Mouse (Mus musculus) liver, embryonic 15.5 days (tissue): ENCODE measurements at regions not wholly inside any gene's neighbourhood (a gene's known extent, or its start where the extent isn't known, plus 50 kb on each side); places are given as distances from the start of the nearest gene placed in this dataset.

Experiments used
- ATAC-seq: fragments of 200-750 bp; cut with Nextera tagmentation; 2 replicates; pipeline ENCODE4 v1.8.0; 2017; ENCODE audit warnings: moderate number of reproducible peaks, mild to moderate bottlenecking, moderate library complexity; ENCODE audit not compliant: insufficient read depth
- H3K27ac ChIP-seq: fragments of 300-500 bp; sonication (generic); replicated peaks from 2 replicates; pipeline ENCODE4 v1.5.1; 2015; ENCODE audit warnings: mild to moderate bottlenecking, inconsistent platforms
- H3K27me3 ChIP-seq: fragments of 300-500 bp; sonication (generic); 2 replicates; pipeline ENCODE4 v1.6.1; 2015; ENCODE audit warnings: mild to moderate bottlenecking, inconsistent platforms
- H3K36me3 ChIP-seq: fragments of 300-500 bp; sonication (generic); replicated peaks from 2 replicates; pipeline ENCODE4 v1.6.1; 2015; ENCODE audit warnings: moderate library complexity, mild to moderate bottlenecking, inconsistent platforms
- H3K4me1 ChIP-seq: fragments of 300-500 bp; sonication (generic); replicated peaks from 2 replicates; pipeline ENCODE4 v1.6.1; 2015; ENCODE audit warnings: inconsistent platforms
- H3K4me2 ChIP-seq: fragments of 300-500 bp; sonication (generic); 2 replicates; pipeline ENCODE4 v1.6.1; 2015; ENCODE audit warnings: moderate library complexity, mild to moderate bottlenecking, inconsistent platforms
- H3K4me3 ChIP-seq: fragments of 300-500 bp; sonication (generic); replicated peaks from 2 replicates; pipeline ENCODE4 v1.5.1; 2015; ENCODE audit warnings: mild to moderate bottlenecking, inconsistent platforms
- H3K9ac ChIP-seq: fragments of 300-500 bp; sonication (generic); 2 replicates; pipeline ENCODE4 v1.6.1; 2015; ENCODE audit warnings: moderate library complexity, mild to moderate bottlenecking, inconsistent platforms
- H3K9me3 ChIP-seq: fragments of 300-500 bp; sonication (generic); replicated peaks from 2 replicates; pipeline ENCODE4 v1.6.1; 2016; ENCODE audit warnings: inconsistent platforms
- WGBS: fragments of 180-500 bp; shearing (Covaris S2); methylation state at CpG from one replicate; pipeline ENCODE4 v1.1.7; 2015; ENCODE audit warnings: mixed read lengths; ENCODE audit not compliant: insufficient replicate concordance; 5-methylcytosine and 5-hydroxymethylcytosine counted together

DNA sequence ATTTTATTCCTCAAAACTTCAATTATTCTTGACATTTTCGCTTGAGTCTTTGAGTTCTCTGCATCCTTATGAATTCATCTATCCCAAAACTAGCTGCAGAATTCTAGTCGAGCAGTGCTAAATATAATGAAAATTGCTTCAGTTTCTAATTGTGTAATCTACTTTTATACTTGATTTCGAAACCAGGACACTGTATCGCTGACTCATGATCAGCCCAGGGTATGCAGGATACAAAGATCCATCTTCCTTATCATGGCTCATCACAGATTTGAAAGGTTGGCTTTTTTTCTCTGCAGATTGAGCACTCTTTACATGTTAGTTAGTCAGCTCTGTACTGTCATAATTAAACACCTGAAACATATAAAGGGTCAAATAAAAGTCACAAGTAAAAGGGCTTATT, 242.1 kb upstream of the Cdyl start:
- H3K27ac ChIP-seq = no peak overlapping the region
- no peaks in the 10 kb centered on the region for H3K27me3 ChIP-seq
- 59% methylated on average over 4 of the region's 4 CpGs for WGBS
- H3K9me3 ChIP-seq = no peaks in the 10 kb centered on the region
- no peaks in the 10 kb centered on the region for H3K36me3 ChIP-seq
- H3K9ac ChIP-seq = no peak overlapping the region
- H3K4me3 ChIP-seq = no peak overlapping the region
- H3K4me1 ChIP-seq = no peaks in the 10 kb centered on the region
- H3K4me2 ChIP-seq = no peak overlapping the region
- no peak for ATAC-seq

DNA sequence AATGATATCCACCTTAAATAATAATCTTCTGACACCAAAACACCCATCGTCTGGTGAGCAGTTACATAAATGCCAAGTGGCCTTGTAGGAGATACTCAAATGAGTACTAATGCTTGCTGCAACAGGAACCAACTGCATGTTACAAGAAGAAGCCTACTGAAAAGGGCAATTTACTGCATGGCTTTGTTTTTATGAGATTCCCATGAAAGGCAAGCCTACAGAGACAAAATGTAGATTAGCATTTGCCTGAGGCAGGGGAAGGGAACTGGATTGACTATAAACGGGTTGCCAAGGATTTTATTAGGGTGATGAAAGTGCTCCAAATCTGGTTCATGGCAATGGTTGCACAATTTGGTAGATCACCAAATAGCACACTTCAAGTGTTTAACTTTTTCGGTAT, 239.6 kb upstream of the Cdyl start:
- Histone ChIP-seq H3K9ac (no peak overlapping the region), H3K4me3 (no peak overlapping the region), H3K9me3 (no peaks in the 10 kb centered on the region), H3K4me1 (no peaks in the 10 kb centered on the region), H3K4me2 (no peak overlapping the region), H3K27me3 (no peaks in the 10 kb centered on the region), H3K27ac (no peak overlapping the region), H3K36me3 (no peaks in the 10 kb centered on the region)
- no peak for ATAC-seq
- WGBS = 66% methylated on average over 3 of the region's 3 CpGs

DNA sequence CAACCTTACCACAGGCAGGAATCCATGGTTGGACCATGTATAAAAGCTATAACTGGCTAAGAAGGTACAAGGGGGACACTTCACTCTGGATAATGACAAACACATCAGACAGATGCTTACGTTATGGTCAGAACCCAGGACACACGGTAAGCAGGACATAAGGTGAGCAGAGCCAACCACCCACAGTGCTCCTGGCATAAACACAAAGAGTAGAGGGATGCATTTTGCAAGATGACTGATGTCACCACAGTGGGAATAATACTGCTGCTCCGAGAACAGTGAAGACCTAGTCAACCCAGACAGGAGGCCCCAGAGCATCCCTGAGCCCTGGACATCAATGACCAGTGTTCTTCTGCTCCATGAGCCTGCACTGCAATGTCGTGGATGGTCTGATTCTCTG, 233.6 kb upstream of the Cdyl start:
- Histone ChIP-seq H3K36me3 (no peaks in the 10 kb centered on the region), H3K27me3 (no peaks in the 10 kb centered on the region), H3K9me3 (no peaks in the 10 kb centered on the region), H3K4me1 (no peaks in the 10 kb centered on the region), H3K9ac (no peak overlapping the region), H3K4me2 (no peak overlapping the region), H3K4me3 (no peak overlapping the region), H3K27ac (no peak overlapping the region)
- no peak for ATAC-seq
- WGBS = 66% methylated on average over 4 of the region's 4 CpGs

DNA sequence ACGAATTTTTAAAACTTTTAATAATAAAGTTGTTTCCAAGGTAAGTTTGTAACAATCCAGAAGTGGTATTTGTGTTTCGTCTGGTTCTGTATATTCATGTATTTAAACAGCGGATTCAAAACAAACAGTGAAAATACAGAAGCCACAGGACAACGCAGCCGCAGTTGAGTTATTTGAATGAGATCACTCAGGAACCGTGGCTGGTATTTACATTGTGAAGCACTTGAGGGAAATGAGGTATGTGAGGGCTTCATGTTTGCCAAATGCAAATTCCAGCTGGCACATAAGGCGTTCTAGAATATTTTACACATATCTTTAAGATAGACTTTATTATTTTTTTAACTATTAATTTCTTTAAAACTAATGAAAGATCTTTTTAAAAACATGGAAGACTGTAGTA, 224.5 kb upstream of the Cdyl start:
- Histone ChIP-seq H3K4me3 (no peak overlapping the region), H3K27ac (no peak overlapping the region), H3K36me3 (no peaks in the 10 kb centered on the region), H3K9ac (no peak overlapping the region), H3K4me2 (no peak overlapping the region), H3K27me3 (no peaks in the 10 kb centered on the region), H3K4me1 (no peaks in the 10 kb centered on the region), H3K9me3 (no peaks in the 10 kb centered on the region)
- 48% methylated on average over 7 of the region's 7 CpGs for WGBS
- ATAC-seq = no peak

DNA sequence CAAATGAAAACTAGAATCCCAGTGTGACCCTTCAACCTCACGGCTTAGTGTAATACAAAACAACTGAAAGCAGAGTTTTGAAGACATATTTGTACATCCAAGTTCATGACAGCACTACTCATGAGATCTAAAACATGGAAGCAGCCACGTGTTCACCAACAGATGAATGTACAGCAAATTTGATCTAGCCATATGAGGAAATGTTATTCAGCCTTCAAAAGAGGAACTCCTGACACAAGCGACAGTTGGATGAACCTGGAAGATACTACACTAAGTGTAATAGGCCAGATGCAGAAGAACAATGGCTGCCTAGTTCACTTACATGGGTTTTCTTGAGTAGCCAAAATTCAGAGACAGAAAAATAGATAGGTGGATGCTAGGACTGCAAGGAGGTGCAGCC, 212.0 kb upstream of the Cdyl start:
- ATAC-seq = no peak
- no peak overlapping the region for H3K9ac ChIP-seq
- H3K4me1 ChIP-seq = no peaks in the 10 kb centered on the region

DNA sequence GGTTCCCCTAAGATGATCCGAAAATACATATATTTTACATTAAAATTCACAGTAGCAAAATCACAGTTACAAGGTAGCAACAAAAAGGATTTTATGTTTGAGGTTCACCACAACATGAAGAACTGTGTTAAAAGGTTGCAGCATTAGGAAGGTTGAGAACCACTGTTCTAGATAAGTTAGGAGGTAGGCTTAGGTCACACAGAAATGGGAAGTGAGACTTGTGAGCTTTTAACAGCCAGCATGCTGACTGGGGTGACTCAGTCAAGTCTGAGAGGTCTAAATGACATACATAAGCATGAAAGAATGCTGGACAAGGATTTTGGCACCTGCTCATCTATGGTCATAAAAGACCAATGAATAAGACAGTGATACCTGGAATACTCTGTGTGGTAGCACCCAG, 207.2 kb upstream of the Cdyl start:
- Histone ChIP-seq H3K9ac (no peak overlapping the region), H3K4me2 (no peak overlapping the region), H3K4me3 (no peak overlapping the region), H3K4me1 (no peaks in the 10 kb centered on the region), H3K27ac (no peak overlapping the region), H3K36me3 (no peaks in the 10 kb centered on the region), H3K9me3 (no peaks in the 10 kb centered on the region), H3K27me3 (no peaks in the 10 kb centered on the region)
- WGBS = 63% methylated on average over 1 of the region's 1 CpGs
- ATAC-seq = no peak

More for the DNA sequence above, 212.0 kb upstream of the Cdyl start:
- 40% methylated on average over 3 of the region's 3 CpGs for WGBS
- H3K27me3 ChIP-seq = no peaks in the 10 kb centered on the region
- no peak overlapping the region for H3K27ac ChIP-seq
- H3K9me3 ChIP-seq = no peaks in the 10 kb centered on the region
- no peaks in the 10 kb centered on the region for H3K36me3 ChIP-seq
- no peak overlapping the region for H3K4me2 ChIP-seq
- H3K4me3 ChIP-seq = no peak overlapping the region

DNA sequence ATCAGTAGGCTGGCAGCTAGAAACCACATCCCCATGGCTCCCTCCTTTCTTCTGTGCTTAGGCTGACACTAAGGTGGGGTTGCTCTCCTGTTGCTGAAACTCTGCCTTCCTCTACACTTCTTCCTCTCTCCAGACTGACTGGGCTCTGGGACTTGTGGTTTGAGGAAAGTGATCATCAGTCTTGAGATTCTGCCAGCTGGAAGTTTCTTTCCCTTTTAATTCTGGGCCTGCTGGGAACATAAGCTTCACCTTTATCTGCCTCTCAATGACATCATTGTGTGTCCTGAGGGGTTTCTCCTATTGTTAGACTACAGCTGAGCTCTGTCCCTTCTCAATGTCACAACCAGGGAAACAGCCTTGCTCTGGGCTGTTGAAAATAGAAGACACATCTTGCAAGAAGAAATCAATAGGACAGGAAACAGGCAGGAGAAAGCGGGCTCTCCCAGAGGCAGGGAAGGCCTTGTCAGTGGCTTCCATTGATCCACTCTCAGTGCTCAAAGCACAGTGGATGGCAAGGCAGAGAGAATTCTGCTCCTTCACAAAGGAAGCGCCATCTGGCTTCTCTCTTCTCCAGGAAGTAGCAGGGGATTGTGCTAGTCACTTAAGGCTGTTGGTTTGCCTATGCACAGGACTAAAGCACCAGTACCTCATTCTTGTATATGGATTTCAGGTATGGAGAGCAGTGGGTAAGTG, 206.3 kb upstream of the Cdyl start:
- Histone ChIP-seq H3K9ac (no peak overlapping the region), H3K27me3 (no peaks in the 10 kb centered on the region), H3K4me2 (no peak overlapping the region), H3K4me3 (no peak overlapping the region), H3K4me1 (no peaks in the 10 kb centered on the region), H3K9me3 (no peaks in the 10 kb centered on the region), H3K27ac (no peak overlapping the region), H3K36me3 (no peaks in the 10 kb centered on the region)
- no peak for ATAC-seq
- WGBS = 51% methylated on average over 2 of the region's 2 CpGs

DNA sequence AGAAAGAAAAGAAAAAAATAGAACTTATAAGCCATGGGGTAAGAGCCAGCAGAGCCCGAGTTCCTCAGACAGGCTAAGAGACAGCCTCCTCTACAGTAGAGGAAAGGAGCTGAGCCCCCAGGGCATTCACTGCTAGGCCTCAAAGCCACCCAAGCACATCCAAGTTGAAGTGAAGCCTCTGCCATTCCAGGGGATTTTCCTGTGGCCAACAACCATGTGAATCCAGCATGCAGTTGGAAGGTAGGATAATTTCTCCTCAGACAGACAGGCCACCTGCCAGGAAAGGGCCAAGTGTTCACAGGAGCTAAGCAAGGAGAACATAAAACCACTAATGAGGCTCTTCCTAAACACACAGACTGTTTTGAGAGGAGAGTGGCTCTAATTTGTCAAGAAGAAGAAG, 199.6 kb upstream of the Cdyl start:
- Histone ChIP-seq H3K36me3 (no peaks in the 10 kb centered on the region), H3K4me3 (no peak overlapping the region), H3K9me3 (no peaks in the 10 kb centered on the region), H3K4me2 (no peak overlapping the region), H3K27ac (no peak overlapping the region), H3K27me3 (no peaks in the 10 kb centered on the region), H3K9ac (no peak overlapping the region), H3K4me1 (no peaks in the 10 kb centered on the region; the same call in 1 of the 2 replicates)
- no peak for ATAC-seq
- WGBS = 41% methylated on average over 1 of the region's 1 CpGs

DNA sequence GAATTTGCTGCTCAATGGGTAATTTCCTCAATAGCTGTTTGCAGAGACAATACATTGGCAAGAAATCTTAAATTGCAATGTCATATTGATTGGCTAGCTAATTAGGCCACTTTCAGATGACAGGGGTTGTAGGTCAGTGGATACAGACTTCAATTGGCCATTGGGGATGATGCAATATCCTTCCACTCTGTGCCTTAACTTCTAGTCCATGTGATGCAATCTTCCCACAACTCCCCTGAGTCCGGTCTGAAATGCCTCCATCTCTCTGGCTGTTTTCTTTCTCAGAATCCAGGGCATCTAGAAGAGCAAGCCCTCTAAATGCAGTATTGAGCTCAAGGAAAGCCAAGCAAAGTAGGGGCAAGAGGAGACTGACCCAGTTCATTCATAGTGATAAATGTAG, 196.4 kb upstream of the Cdyl start:
- H3K27me3 ChIP-seq = no peaks in the 10 kb centered on the region
- no peaks in the 10 kb centered on the region for H3K36me3 ChIP-seq
- H3K9me3 ChIP-seq = no peaks in the 10 kb centered on the region
- no peak overlapping the region for H3K4me2 ChIP-seq
- ATAC-seq = no peak
- H3K4me3 ChIP-seq = no peak overlapping the region
- H3K9ac ChIP-seq = no peak overlapping the region
- no peak overlapping the region for H3K27ac ChIP-seq
- WGBS = 36% methylated on average over 1 of the region's 1 CpGs
- no peaks in the 10 kb centered on the region; the same call in 1 of the 2 replicates for H3K4me1 ChIP-seq

DNA sequence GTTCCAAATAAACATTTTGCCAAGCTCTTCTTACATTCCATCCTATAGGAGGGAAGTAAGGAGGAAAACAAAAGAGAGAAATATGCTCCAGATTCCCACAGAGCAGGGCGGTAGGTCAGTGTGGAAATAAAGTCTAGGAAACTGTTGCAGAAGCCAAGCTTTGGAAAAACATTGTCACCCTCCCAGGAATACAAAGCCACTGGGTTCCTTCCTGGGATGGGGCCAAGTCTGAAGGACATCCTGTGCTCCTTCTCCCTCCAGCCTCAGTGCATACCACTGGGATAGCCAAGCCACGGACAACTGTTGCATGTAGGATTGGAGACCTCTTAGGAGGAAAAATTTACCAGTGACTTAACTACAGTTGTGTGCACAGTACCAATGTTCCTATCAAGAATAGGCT, 195.8 kb upstream of the Cdyl start:
- no peak overlapping the region for H3K4me3 ChIP-seq
- no peaks in the 10 kb centered on the region for H3K9me3 ChIP-seq
- no peak overlapping the region for H3K27ac ChIP-seq
- ATAC-seq = no peak
- H3K4me1 ChIP-seq = no peaks in the 10 kb centered on the region; the same call in 1 of the 2 replicates
- no peaks in the 10 kb centered on the region for H3K36me3 ChIP-seq
- no peak overlapping the region for H3K9ac ChIP-seq
- H3K27me3 ChIP-seq = no peaks in the 10 kb centered on the region
- 54% methylated on average over 2 of the region's 2 CpGs for WGBS
- H3K4me2 ChIP-seq = no peak overlapping the region

DNA sequence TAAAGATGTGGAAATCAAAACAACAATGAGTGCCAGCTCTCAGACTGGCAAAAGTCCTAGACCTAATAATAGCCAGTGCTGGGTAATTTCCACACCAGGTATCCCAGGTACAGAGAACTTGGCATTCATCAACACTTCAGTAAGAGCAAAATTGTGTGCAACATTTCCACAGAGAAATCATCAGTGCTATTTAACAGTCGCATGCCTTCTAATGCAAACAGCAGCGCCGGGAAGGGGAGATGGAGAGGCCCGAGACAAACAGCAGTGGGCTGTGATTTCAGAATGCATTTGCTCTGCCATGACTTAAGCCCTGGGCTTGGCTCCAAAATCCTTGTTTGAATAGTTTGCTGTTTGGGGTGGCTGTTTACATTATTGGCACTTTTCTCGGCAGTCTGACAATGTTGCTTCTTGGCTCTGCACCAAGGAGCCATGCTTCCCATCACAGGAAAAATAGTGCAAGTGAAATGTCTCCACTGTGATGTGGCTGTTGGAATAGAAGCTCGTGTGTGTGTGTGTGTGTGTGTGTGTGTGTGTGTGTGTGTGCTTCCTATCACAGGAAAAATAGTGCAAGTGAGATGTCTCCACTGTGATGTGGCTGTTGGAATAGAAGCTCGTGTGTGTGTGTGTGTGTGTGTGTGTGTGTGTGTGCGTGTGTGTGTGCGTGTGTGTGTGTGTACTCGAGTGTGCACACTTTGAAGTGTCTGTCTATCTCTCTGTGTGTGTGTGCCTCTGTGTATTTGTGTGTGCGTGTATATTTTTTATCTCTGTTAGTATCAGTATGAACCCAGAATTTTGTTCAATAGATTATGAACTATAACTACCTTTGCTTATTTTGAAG, 190.1 kb upstream of the Cdyl start:
- Histone ChIP-seq H3K27ac (no peak overlapping the region), H3K9ac (no peak overlapping the region), H3K36me3 (no peaks in the 10 kb centered on the region), H3K4me1 (no peaks in the 10 kb centered on the region), H3K4me2 (no peak overlapping the region), H3K4me3 (no peak overlapping the region), H3K27me3 (no peaks in the 10 kb centered on the region), H3K9me3 (no peaks in the 10 kb centered on the region)
- 49% methylated on average over 11 of the region's 11 CpGs for WGBS
- ATAC-seq = no peak
